ENCODE assay signal across 1 mouse cellular context in genomic region chr3:106533277-106533676, GRCm38 (mm10).
TF ChIP-seq lines count a peak whose summit lies in the region.

No protein-coding gene starts in this region.

TF ChIP-seq in MEL, 35 proteins besides CTCF, POLR2A, EP300 and RAD21 (continued from another document):
- TF ChIP-seq CHD2 (IDR thresholded peaks at IDR 0.05; ENCODE audit: low read length) (no peak), USF2 (IDR thresholded peaks at IDR 0.05; ENCODE audit: borderline replicate concordance in 1 of 2, insufficient read depth in 1 of 2, low read depth in 1 of 2, low read length in 2 of 2) (no peak), MAX (IDR thresholded peaks at IDR 0.05; ENCODE audit: low read length) (no peak), MYB (IDR thresholded peaks at IDR 0.05; ENCODE audit: low read depth, low read length) (no peak), RCOR1 (IDR thresholded peaks at IDR 0.05; ENCODE audit: low read depth, low read length) (no peak), GATA1 (IDR thresholded peaks at IDR 0.05; ENCODE audit: low read depth, low read length) (peak; percentile 51; the same call in 1 of the 2 replicates), USF1 (IDR thresholded peaks at IDR 0.05; ENCODE audit: low read depth, low read length) (no peak), MAFK (IDR thresholded peaks at IDR 0.05; ENCODE audit: borderline replicate concordance, low read depth, low read length) (no peak), E2F4 (IDR thresholded peaks at IDR 0.05; ENCODE audit: borderline replicate concordance, low read depth, low read length) (no peak), HCFC1 (IDR thresholded peaks at IDR 0.05; ENCODE audit: low read depth, low read length) (no peak)
TF ChIP-seq in MEL: peak in this region for 5.
